Mouse (Mus musculus): Measurements from ENCODE around the gene Matn1. TPM values are rescaled to one million over a fixed set of nuclear protein-coding genes. Genes with fewer than 3 reads are reported as not detected.

Gene Matn1
- polyA plus RNA-seq, 1 experiment from 2014 or later, result not detected

- Histone ChIP-seq H3K27ac (ENCODE audit: low read depth, low read length) (no peak overlapping the region), H3K4me1 (ENCODE audit: control insufficient read depth, insufficient read depth, low read length) (peaks cover 8% of the 10 kb centered on the region; the same call in 1 of the 2 replicates)
- WGBS, result 28% methylated on average over 8 of the region's 8 CpGs
These were observed 37.9 kb upstream of the Matn1 start for GRCm38 (mm10) chr4:130906296-130906695.

GRCm38 (mm10) chr4:130907200-130908069, 36.8 kb upstream of the Matn1 start:
- Histone ChIP-seq H3K4me2 (ENCODE audit: low read depth) (no peak overlapping the region), H3K36me3 (ENCODE audit: control insufficient read depth, insufficient read depth, low read length) (no peaks in the 10 kb centered on the region), H3K27ac (ENCODE audit: low read depth, low read length) (no peak overlapping the region), H3K27me3 (ENCODE audit: control insufficient read depth, insufficient read depth, low read length) (no peaks in the 10 kb centered on the region), H3K9me3 (ENCODE audit: control insufficient read depth, low read length) (no peaks in the 10 kb centered on the region), H3K9ac (ENCODE audit: low read length) (no peak overlapping the region), H3K4me1 (ENCODE audit: control insufficient read depth, insufficient read depth, low read length) (peaks cover 8% of the 10 kb centered on the region; the same call in 1 of the 2 replicates), H3K4me3 (ENCODE audit: low read depth, low read length) (no peak overlapping the region)
- no peak for DNase-seq (ENCODE audit: low spot score)
- WGBS, result 89% methylated on average over 19 of the region's 19 CpGs
- ATAC-seq (ENCODE audit: insufficient read depth, low FRiP score, low TSS enrichment), result no peak

More at GRCm38 (mm10) chr4:130906296-130906695, 37.9 kb upstream of the Matn1 start:
- no peak overlapping the region for H3K4me2 ChIP-seq (ENCODE audit: low read depth)
- H3K36me3 ChIP-seq (ENCODE audit: control insufficient read depth, insufficient read depth, low read length), result no peaks in the 10 kb centered on the region
- no peak overlapping the region for H3K9ac ChIP-seq (ENCODE audit: low read length)
- H3K9me3 ChIP-seq (ENCODE audit: control insufficient read depth, low read length), result no peaks in the 10 kb centered on the region
- no peak overlapping the region for H3K4me3 ChIP-seq (ENCODE audit: low read depth, low read length)
- DNase-seq (ENCODE audit: low spot score), result no peak
- no peaks in the 10 kb centered on the region for H3K27me3 ChIP-seq (ENCODE audit: control insufficient read depth, insufficient read depth, low read length)
- ATAC-seq (ENCODE audit: insufficient read depth, low FRiP score, low TSS enrichment), result no peak

DNA sequence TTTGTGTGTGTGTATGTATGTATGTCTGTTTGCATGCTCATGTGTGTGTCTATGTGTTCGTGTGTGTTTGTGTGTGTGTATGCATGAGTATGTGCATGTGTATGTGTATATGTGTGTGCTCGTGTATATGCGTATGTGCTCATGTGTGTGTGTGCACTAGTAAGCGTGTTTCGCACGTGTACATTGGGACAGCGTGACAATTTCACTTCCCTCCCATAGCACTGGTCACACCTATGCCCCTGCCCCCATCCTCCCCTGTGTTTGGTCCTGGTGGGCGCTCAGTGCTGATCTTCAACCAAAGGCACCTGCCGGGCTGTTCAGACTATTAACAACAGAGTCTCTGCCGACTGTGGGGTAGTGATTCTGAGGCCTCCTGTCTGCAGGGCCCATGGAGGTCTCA, 36.1 kb upstream of the Matn1 start:
- DNase-seq (ENCODE audit: low spot score) (no peak), ATAC-seq (ENCODE audit: insufficient read depth, low FRiP score, low TSS enrichment) (no peak)
- 92% methylated on average over 10 of the region's 10 CpGs for WGBS
- no peak overlapping the region for H3K4me2 ChIP-seq (ENCODE audit: low read depth)
- H3K4me3 ChIP-seq (ENCODE audit: low read depth, low read length), result no peak overlapping the region
- H3K9me3 ChIP-seq (ENCODE audit: control insufficient read depth, low read length), result no peaks in the 10 kb centered on the region
- no peaks in the 10 kb centered on the region for H3K27me3 ChIP-seq (ENCODE audit: control insufficient read depth, insufficient read depth, low read length)
- peaks cover 8% of the 10 kb centered on the region; the same call in 1 of the 2 replicates for H3K4me1 ChIP-seq (ENCODE audit: control insufficient read depth, insufficient read depth, low read length)
- H3K27ac ChIP-seq (ENCODE audit: low read depth, low read length), result no peak overlapping the region
- no peaks in the 10 kb centered on the region for H3K36me3 ChIP-seq (ENCODE audit: control insufficient read depth, insufficient read depth, low read length)
- no peak overlapping the region for H3K9ac ChIP-seq (ENCODE audit: low read length)

DNA sequence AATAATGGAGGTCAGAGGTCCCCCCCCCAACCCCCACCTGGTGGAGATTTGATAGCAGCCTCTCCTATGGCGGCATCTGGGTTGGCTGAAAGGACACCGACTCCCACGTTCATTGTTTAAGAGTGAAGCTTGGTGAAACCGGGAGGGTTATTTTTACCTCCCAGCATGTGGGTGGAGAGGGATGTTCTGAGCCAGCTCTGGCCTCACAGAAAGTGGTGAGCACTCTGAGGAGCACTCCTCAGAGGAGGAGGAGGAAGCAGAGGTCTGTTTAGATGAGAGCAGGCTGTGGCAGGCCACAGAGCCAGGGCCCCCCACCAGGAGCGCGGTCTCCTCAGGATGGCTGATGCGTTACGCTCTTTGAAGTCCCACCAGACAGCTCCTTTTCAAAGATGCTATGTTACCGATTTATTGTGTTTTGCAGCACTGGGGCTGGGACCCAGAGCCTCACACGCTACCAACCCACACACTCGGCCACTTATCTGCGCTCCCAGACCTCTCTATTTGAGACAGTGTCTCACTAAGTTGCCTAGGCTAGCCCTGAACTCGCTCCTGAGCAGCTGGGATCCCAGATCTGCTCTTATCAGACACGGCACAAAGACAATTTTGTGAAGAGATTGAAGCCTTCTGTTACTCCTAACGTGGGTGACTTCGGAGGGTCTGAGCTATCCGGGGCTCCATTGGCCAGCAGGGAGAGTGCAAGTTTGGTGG, 34.9 kb upstream of the Matn1 start:
- no peak overlapping the region for H3K4me2 ChIP-seq (ENCODE audit: low read depth)
- no peak overlapping the region for H3K4me3 ChIP-seq (ENCODE audit: low read depth, low read length)
- DNase-seq (ENCODE audit: low spot score) (no peak), ATAC-seq (ENCODE audit: insufficient read depth, low FRiP score, low TSS enrichment) (no peak)
- no peaks in the 10 kb centered on the region for H3K9me3 ChIP-seq (ENCODE audit: control insufficient read depth, low read length)
- no peak overlapping the region for H3K9ac ChIP-seq (ENCODE audit: low read length)
- no peaks in the 10 kb centered on the region for H3K36me3 ChIP-seq (ENCODE audit: control insufficient read depth, insufficient read depth, low read length)
- peaks cover 7% of the 10 kb centered on the region; the same call in 1 of the 2 replicates for H3K4me1 ChIP-seq (ENCODE audit: control insufficient read depth, insufficient read depth, low read length)
- H3K27me3 ChIP-seq (ENCODE audit: control insufficient read depth, insufficient read depth, low read length), result no peaks in the 10 kb centered on the region
- 57% methylated on average over 17 of the region's 17 CpGs for WGBS
- H3K27ac ChIP-seq (ENCODE audit: low read depth, low read length), result no peak overlapping the region

DNA sequence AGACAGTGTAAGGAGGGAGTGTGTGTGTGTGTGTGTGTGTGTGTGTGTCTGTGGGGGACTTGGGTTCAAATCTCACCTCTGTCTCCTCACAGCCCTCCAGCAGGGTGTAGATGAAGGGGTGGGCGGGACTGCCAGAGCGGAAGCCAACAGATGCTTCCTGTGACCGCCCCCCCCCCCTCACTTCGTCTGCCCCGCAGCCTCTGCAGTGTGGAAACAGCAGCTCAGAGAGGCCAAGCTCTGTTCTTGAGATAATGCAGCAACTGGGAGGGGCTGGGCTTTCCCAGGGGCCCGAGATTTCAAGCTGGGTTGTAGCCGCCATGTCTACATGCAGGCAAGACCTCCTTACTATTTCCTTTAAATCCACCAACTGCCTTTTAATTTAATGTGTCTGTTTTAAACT, 33.5 kb upstream of the Matn1 start:
- 55% methylated on average over 7 of the region's 7 CpGs for WGBS
- no peak overlapping the region for H3K4me2 ChIP-seq (ENCODE audit: low read depth)
- no peaks in the 10 kb centered on the region for H3K9me3 ChIP-seq (ENCODE audit: control insufficient read depth, low read length)
- no peak overlapping the region for H3K4me3 ChIP-seq (ENCODE audit: low read depth, low read length)
- 0 out of 2 replicates have a peak, but pooled peaks cover 2% of the 10 kb centered on the region for H3K4me1 ChIP-seq (ENCODE audit: control insufficient read depth, insufficient read depth, low read length)
- no peak overlapping the region for H3K27ac ChIP-seq (ENCODE audit: low read depth, low read length)
- H3K9ac ChIP-seq (ENCODE audit: low read length), result no peak overlapping the region
- no peak for ATAC-seq (ENCODE audit: insufficient read depth, low FRiP score, low TSS enrichment)
- no peaks in the 10 kb centered on the region for H3K27me3 ChIP-seq (ENCODE audit: control insufficient read depth, insufficient read depth, low read length)
- H3K36me3 ChIP-seq (ENCODE audit: control insufficient read depth, insufficient read depth, low read length), result no peaks in the 10 kb centered on the region
- no peak for DNase-seq (ENCODE audit: low spot score)

DNA sequence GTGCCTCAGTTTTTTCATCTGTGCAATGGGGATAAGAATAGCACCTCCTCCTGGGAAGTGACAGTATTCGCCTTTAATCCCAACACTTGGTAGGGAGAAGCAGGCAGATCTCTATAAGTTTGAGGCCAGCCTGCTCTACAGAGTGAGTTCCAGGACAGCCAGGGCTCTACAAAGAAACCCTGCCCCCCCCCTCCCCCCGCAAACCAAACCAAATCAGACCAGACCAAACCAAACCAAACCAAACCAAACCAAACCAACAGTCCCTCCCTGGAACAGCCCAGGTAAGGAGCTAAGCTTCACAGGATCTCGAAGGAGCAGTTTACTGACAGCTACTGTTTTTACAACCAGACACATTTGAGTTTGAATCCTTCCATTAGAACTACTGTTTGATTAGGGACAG, 31.6 kb upstream of the Matn1 start:
- 83% methylated on average over 3 of the region's 3 CpGs for WGBS
- H3K4me3 ChIP-seq (ENCODE audit: low read depth, low read length), result no peak overlapping the region
- ATAC-seq (ENCODE audit: insufficient read depth, low FRiP score, low TSS enrichment), result no peak
- H3K36me3 ChIP-seq (ENCODE audit: control insufficient read depth, insufficient read depth, low read length), result no peaks in the 10 kb centered on the region
- DNase-seq (ENCODE audit: low spot score), result no peak
- H3K27ac ChIP-seq (ENCODE audit: low read depth, low read length), result no peak overlapping the region
- no peaks in the 10 kb centered on the region for H3K4me1 ChIP-seq (ENCODE audit: control insufficient read depth, insufficient read depth, low read length)
- no peak overlapping the region for H3K9ac ChIP-seq (ENCODE audit: low read length)
- H3K4me2 ChIP-seq (ENCODE audit: low read depth), result no peak overlapping the region
- H3K27me3 ChIP-seq (ENCODE audit: control insufficient read depth, insufficient read depth, low read length), result no peaks in the 10 kb centered on the region
- H3K9me3 ChIP-seq (ENCODE audit: control insufficient read depth, low read length), result no peaks in the 10 kb centered on the region

DNA sequence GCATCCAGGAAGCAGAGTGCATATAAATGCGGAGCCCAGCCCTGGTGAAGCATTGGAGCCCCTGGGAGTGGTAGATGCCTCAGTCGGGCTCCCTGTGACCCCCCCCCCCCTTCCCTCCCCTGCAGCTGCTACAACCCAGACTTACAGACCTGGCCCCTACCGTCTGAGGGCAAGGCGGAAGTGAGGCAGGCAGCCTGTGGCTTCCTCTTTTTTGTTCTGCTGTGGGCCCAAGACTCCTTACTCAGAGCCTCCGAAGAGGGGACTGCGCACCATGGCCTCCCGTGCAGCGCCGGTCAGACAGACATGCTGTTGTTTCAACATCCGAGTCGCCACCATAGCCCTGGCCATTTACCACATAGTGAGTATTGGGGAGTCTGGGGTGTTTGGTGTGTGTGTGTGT, 31.1 kb upstream of the Matn1 start, which contains the start of gene Laptm5:
TSS of gene Laptm5 (plus strand) at position 49 of the 400 bp plus-strand sequence.
- H3K4me3 ChIP-seq (ENCODE audit: low read depth, low read length), result no peak within 1 kb of the TSS
- H3K4me2 ChIP-seq (ENCODE audit: low read depth), result no peak within 1 kb of the TSS
- WGBS, result 66% methylated on average over 11 of the region's 11 CpGs
- no peaks in the 10 kb centered on the region for H3K27me3 ChIP-seq (ENCODE audit: control insufficient read depth, insufficient read depth, low read length)
- no peaks in the 10 kb centered on the region for H3K9me3 ChIP-seq (ENCODE audit: control insufficient read depth, low read length)
- no peaks in the 10 kb centered on the region for H3K36me3 ChIP-seq (ENCODE audit: control insufficient read depth, insufficient read depth, low read length)
- ATAC-seq (ENCODE audit: insufficient read depth, low FRiP score, low TSS enrichment) (no peak), DNase-seq (ENCODE audit: low spot score) (no peak)
- no peak within 1 kb of the TSS for H3K9ac ChIP-seq (ENCODE audit: low read length)
- H3K4me1 ChIP-seq (ENCODE audit: control insufficient read depth, insufficient read depth, low read length), result no peaks in the 10 kb centered on the region
- H3K27ac ChIP-seq (ENCODE audit: low read depth, low read length), result no peak within 1 kb of the TSS

- ATAC-seq (ENCODE audit: insufficient read depth, low FRiP score, low TSS enrichment), result no peak
- 71% methylated on average over 3 of the region's 3 CpGs for WGBS
- no peak for DNase-seq (ENCODE audit: low spot score)
- Histone ChIP-seq H3K27me3 (ENCODE audit: control insufficient read depth, insufficient read depth, low read length) (no peaks in the 10 kb centered on the region), H3K4me3 (ENCODE audit: low read depth, low read length) (no peak overlapping the region), H3K4me2 (ENCODE audit: low read depth) (no peak overlapping the region), H3K36me3 (ENCODE audit: control insufficient read depth, insufficient read depth, low read length) (no peaks in the 10 kb centered on the region), H3K4me1 (ENCODE audit: control insufficient read depth, insufficient read depth, low read length) (no peaks in the 10 kb centered on the region), H3K27ac (ENCODE audit: low read depth, low read length) (no peak overlapping the region), H3K9ac (ENCODE audit: low read length) (no peak overlapping the region), H3K9me3 (ENCODE audit: control insufficient read depth, low read length) (no peaks in the 10 kb centered on the region)
These were observed 30.7 kb upstream of the Matn1 start for GRCm38 (mm10) chr4:130913511-130913910.
